Mouse (Mus musculus) testis, postnatal 10 days (tissue): ENCODE results near the gene Vmn2r34.
"Not testable (repeated sequence)": the region's sequence is repeated elsewhere in the genome, so short reads cannot be mapped to it uniquely, and the experiment has no call there.

ENCODE experiments used
- DNase-seq: peaks from one replicate; pipeline ENCODE4 v3.0.0; 2021; ENCODE audit warnings: low spot score

Vmn2r34 gene

DNA sequence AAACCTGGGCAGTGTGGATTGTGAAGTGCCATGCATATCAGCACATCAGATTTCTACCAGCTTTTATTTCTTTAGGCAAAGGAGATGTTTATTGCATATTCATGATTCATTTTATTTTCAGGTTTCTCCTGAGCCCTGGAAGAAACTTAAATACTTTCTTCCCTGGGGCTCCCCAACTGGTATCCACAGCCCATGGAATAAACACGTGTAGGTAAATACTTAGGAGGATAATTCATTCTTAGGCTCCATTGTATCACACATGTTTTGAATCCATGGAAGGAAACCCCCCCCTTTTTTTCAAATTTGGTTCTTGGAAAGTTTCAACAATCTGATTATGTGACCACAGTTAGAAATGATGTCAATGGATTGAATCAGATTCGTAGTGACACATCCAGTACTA is at the start of gene Vmn2r34:
Gene Vmn2r34, minus strand, starts transcription at position 101 of the 400 bp plus-strand sequence.
- not testable (repeated sequence) for DNase-seq

DNA sequence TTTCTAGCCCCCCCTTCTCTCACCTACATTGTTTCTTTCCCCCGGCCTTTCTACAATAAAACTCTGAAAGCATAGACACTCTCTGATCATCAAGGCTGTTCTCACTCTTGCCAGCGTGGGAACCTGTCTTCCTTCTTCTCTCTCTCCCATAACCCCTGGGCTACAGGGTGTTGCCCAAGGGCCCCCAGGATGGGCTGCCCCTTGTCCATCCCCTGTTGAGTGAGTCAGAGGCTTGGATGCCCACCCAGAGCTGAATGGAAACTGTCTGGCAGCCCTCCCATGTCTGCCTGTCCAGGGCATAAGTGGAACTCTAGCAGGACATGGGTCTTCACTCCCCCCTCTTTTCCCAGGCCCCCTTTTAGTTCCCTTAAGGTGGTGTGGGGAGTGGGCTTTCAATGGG is 15.3 kb downstream of the Vmn2r34 start:
- DNase-seq, result peak; percentile 26
